Mouse (Mus musculus) small intestine, adult 10 weeks (tissue): ENCODE data around the gene Rexo1. TPM values are rescaled to one million over a fixed set of nuclear protein-coding genes. Genes with fewer than 3 reads are reported as not detected.

Experiments
- polyA plus RNA-seq: library from polyadenylated mRNA; stranded (reverse); fragments of 350-450 nt; fragmentation: Illumina TruSeq; extraction: RNeasy Lipid Tissue Mini Kit (QIAGEN cat#74804); gene quantifications from one replicate; pipeline ENCODE4 v1.2.3, GENCODE M21; 2014; ENCODE audit warnings: low replicate concordance

The Rexo1 gene
- polyA plus RNA-seq, result 0.15 TPM

DNA sequence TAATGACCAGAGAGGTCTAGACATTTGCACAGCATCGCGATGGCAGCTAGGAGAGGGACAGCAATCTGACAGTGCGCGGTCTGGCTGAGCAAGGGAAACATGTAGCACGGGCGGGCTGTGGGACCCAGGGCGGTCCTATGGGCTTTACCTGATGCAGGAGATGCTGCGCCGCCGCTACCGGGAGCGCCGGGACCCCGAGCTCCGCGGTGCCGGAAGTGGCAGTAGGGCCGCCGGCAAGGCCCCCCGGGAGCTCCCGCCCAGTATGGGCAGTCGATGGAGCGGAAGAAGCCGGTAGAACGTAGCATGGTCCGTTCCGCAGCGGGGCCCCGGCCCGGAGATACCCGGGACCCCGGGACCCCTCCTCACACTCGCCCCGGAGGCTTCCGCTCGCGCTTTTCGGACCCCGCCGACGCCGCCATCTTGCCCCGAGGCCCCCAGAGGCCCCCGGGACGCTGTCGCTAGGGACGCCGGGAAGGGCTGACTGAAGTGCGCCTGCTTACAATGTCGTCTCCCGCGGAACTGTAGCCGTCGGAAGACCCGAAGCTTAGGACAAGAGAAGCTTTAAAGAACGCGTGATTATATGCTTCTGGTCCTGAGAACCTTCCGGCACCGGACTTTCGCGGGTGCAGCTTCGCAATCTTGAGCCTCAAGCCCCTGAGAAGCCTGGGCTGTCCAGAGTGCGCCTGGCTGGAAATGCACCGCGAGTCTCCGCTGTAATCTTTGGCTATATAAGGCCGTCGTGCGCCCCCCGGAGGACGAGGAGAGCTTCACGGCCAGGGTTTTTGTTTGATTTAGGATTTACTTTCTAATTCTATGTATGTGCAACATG lies at the start of gene Rexo1:
Rexo1 (minus strand) TSS at position 445 of the 829 bp plus-strand sequence.

DNA sequence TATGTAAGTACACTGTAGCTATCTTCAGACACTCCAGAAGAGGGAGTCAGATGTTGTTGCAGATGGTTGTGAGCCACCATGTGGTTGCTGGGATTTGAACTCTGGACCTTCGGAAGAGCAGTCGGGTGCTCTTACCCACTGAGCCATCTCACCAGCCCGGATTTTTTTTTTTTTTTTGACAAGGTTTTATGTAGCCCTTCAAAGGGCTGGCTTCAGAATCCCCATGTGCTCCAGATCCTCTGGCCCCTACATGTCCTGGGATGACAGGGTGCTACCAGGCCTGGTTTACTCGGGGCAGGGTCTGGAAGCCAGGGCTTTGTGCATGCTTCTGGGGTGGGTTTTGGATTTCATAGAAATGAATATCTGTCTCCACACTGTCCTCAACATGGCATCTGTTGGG lies 44.4 kb upstream of the Rexo1 start, which contains the start of gene Gm49322:
Gm49322 (plus strand) TSS at position 301 of the 400 bp plus-strand sequence.

GRCm38 (mm10) chr10:80602698-80603325 lies 41.5 kb upstream of the Rexo1 start, which contains the start of the genes Scamp4 and Adat3:
Scamp4 (plus strand) TSS chr10:80602872.
Adat3 (plus strand) TSS chr10:80602880.

DNA sequence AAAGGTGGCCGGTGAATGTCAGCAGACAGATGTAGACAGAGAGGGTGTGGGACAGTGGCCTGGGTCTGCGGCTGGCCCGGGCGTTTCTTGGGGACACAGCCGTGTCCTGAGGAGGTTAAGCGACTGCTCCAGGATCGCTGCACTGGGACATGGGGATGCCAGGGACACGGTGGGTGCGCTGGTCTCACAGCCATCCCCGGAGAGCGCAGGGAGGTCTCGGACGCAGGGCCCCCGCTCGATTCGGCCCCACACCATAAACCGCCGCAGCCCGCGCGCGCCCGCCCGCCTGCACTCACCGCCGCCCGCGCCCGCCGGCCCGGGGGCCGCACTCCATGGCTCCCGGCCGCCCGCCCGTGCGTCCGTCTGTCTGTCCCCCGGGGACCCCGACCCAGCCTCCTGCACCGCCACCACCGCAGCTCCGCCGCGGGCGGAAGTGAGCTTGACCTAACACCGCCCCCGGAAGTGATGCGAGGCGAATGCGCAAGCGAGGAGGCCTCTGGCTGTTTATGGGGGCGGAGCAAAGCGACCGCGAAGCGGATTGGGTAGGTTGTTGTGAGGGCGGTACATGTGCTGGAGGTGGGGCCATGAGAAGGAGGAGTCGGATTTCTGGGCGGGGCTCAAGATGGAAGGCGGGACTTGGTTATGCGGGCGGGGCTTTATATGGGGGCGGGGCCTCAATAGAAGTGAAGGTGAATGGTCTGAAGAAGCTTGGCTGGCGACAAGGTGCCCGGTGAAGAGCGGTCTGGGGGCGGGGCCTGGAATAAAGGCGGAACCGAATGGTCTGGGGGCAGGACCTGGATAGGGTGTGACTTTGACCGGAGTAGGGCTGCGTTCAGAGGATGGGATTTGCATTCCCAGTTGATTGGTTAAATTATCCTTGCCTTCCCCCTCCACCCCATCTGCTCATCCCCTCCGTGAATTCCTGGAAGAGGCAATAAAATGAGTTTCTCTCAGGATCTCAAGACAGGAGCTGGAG lies 28.8 kb upstream of the Rexo1 start, which contains the start of gene Abhd17a:
Abhd17a (minus strand) TSS at position 463 of the 976 bp plus-strand sequence.

DNA sequence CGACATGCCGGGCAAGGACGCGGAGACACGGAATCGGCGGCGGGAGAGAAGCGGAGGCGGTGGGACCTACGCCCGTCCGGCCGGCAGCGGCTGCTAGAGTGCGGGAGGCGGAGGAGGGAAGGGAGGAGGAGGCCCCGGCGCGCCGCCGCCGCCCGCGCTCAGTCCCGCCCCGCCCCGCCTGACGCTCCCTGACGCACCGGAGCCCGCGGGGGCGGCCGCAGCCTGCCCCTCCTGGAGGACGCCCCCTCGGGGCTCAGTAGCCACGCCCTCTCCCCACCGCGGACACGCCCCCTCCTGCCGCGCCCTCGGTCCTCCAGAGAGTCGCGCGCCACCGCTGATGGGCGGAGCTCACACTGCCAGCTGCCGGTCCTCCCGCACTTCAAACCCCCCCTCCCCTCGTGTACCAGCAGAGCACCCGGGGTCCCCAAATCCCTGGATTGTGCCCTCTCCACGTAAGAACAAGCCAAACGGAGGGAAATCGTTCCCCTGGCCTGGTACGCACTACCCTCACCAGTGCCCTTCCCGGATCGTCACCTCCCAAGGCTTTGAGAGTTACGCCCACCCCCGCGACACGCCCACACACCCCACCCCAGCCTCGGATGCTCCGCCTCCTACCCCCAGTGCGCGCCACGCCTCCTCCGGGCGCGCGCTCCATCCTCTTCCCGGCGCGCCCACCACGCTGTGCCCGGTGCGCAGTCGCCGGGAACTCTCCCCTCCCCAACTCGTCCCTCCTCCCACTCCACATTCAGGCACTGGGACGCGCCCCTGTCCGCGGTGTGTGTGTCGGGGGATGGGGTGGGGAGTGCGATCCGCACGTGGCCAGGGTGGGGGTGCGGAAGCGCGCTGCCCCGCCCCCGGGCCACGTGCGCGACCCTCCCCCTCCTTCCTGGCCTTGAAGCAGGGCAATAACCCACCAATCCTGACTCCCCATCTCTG lies 16.1 kb upstream of the Rexo1 start, which contains the start of gene Klf16:
Klf16 (minus strand) TSS at position 127 of the 936 bp plus-strand sequence.

DNA sequence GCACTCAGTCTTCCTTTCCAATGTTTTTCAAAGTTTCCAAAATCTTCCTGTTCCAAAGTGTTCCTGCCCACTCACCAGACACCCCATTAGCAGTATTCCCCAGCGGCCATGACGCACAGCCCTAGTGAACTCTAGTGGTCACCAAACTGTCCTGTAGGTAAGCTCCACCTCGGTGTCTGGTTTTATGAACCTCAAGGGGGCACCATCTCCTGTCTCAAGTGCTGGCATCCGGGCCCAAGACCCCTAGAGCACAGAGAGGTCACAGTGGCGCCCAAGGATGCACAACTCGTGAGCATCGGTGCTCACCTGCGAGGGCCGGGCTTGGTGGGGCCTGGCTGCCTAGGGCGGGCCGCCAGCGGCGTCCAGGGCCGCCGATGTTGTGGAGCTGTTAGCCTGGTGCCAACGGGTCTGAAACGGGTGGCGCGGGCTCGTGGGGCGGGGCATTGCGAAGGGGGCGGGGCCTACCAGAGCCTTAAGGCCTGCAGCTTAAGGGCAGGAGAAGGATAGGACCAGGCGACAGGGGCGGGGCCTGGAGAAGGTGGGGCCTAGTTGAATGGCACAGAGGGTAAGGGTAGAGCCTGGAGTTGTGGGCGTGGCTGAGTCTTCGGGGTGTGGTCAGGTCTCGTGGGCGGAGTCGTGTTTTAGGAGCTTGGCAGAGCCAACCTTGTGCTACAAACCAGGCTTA lies 22.5 kb downstream of the Rexo1 start, which contains the start of gene Atp8b3:
Atp8b3 (minus strand) TSS at position 415 of the 685 bp plus-strand sequence.

GRCm38 (mm10) chr10:80494732-80495131 lies 66.6 kb downstream of the Rexo1 start, which contains the start of gene Onecut3:
Onecut3 (plus strand) TSS chr10:80494835.

Other genes with a start within 250 kb of the Rexo1 start
- 0.52 TPM for gene 2310011J03Rik, start 241.0 kb downstream of the Rexo1 start, polyA plus RNA-seq
- gene Pcsk4, start 232.1 kb downstream of the Rexo1 start, polyA plus RNA-seq, result not detected
- 5.9 TPM for gene Reep6, start 231.6 kb downstream of the Rexo1 start, polyA plus RNA-seq
- 5.3 TPM for gene Adamtsl5, start 213.1 kb downstream of the Rexo1 start, polyA plus RNA-seq
- not detected for gene Plk5, start 205.1 kb downstream of the Rexo1 start, polyA plus RNA-seq
- 2.9 TPM for gene Mex3d, start 173.9 kb downstream of the Rexo1 start, polyA plus RNA-seq
- gene Mbd3, start 162.0 kb downstream of the Rexo1 start, polyA plus RNA-seq, result not detected
- gene Uqcr11, start 154.7 kb downstream of the Rexo1 start, polyA plus RNA-seq, result 1.4 TPM
- gene Tcf3, start 127.9 kb downstream of the Rexo1 start, polyA plus RNA-seq, result 4.8 TPM
- gene Onecut3, start 66.7 kb downstream of the Rexo1 start, polyA plus RNA-seq, result 0.11 TPM
- not detected for gene Atp8b3, start 22.4 kb downstream of the Rexo1 start, polyA plus RNA-seq
- 1.0 TPM for gene Klf16, start 15.8 kb upstream of the Rexo1 start, polyA plus RNA-seq
- not detected for gene Abhd17a, start 28.8 kb upstream of the Rexo1 start, polyA plus RNA-seq
- gene Scamp4, start 41.3 kb upstream of the Rexo1 start, polyA plus RNA-seq, result 1.3 TPM
- gene Adat3, start 41.3 kb upstream of the Rexo1 start, polyA plus RNA-seq, result not detected
- not detected for gene Gm49322, start 44.5 kb upstream of the Rexo1 start, polyA plus RNA-seq
- gene Csnk1g2, start 61.3 kb upstream of the Rexo1 start, polyA plus RNA-seq, result 0.41 TPM
- gene Btbd2, start 95.5 kb upstream of the Rexo1 start, polyA plus RNA-seq, result 0.19 TPM
- 0.56 TPM for gene Mknk2, start 116.6 kb upstream of the Rexo1 start, polyA plus RNA-seq
- gene Mob3a, start 140.4 kb upstream of the Rexo1 start, polyA plus RNA-seq, result 2.5 TPM
- gene Izumo4, start 140.6 kb upstream of the Rexo1 start, polyA plus RNA-seq, result not detected
- gene Ap3d1, start 180.7 kb upstream of the Rexo1 start, polyA plus RNA-seq, result 7.6 TPM
- 4.4 TPM for gene Dot1l, start 193.6 kb upstream of the Rexo1 start, polyA plus RNA-seq
- gene Sf3a2, start 236.6 kb upstream of the Rexo1 start, polyA plus RNA-seq, result 1.9 TPM
- not detected for gene Plekhj1, start 237.1 kb upstream of the Rexo1 start, polyA plus RNA-seq
- not detected for gene Amh, start 243.7 kb upstream of the Rexo1 start, polyA plus RNA-seq